Mouse (Mus musculus) embryonic facial prominence, embryonic 14.5 days (tissue): ENCODE measurements around the gene Zfp503. TPM values are rescaled to one million over a fixed set of nuclear protein-coding genes. Genes with fewer than 3 reads are reported as not detected.
A peak's percentile ranks its signal among the peaks of the same experiment; 100 is the strongest.

Experiments
- ATAC-seq: fragments of 200-750 bp; cut with Nextera tagmentation; 2 replicates; pipeline ENCODE4 v1.8.0; 2017; ENCODE audit warnings: low read depth, moderate number of reproducible peaks, moderate TSS enrichment
- DNase-seq: peaks from one replicate; pipeline ENCODE4 v3.0.0-alpha.2; 2015; ENCODE audit warnings: low spot score
- H3K27ac ChIP-seq: fragments of 300-500 bp; sonication (generic); replicated peaks from 2 replicates; pipeline ENCODE4 v1.5.1; 2014; ENCODE audit warnings: low read depth, mild to moderate bottlenecking, low read length, moderate library complexity
- H3K27me3 ChIP-seq: fragments of 300-500 bp; sonication (generic); replicated peaks from 2 replicates; pipeline ENCODE4 v1.6.1; 2014; ENCODE audit warnings: low read length; ENCODE audit not compliant: control insufficient read depth, insufficient read depth
- H3K36me3 ChIP-seq: fragments of 300-500 bp; sonication (generic); 2 replicates; pipeline ENCODE4 v1.6.1; 2014; ENCODE audit warnings: low read length, mixed read lengths; ENCODE audit not compliant: control insufficient read depth, insufficient read depth
- H3K4me1 ChIP-seq: fragments of 300-500 bp; sonication (generic); 2 replicates; pipeline ENCODE4 v1.6.1; 2014; ENCODE audit warnings: antibody characterized with exemption, low read length; ENCODE audit not compliant: control insufficient read depth, insufficient read depth
- H3K4me2 ChIP-seq: fragments of 300-500 bp; sonication (generic); 2 replicates; pipeline ENCODE4 v1.6.1; 2014; ENCODE audit warnings: low read depth, mild to moderate bottlenecking, low read length, moderate library complexity, mixed read lengths
- H3K4me3 ChIP-seq: fragments of 300-500 bp; sonication (generic); 2 replicates; pipeline ENCODE4 v1.5.1; 2014; ENCODE audit warnings: low read depth, mild to moderate bottlenecking, low read length
- H3K9ac ChIP-seq: fragments of 300-500 bp; sonication (generic); 2 replicates; pipeline ENCODE4 v1.6.1; 2014; ENCODE audit warnings: low read depth, mild to moderate bottlenecking, low read length, moderate library complexity, mixed read lengths
- H3K9me3 ChIP-seq: fragments of 300-500 bp; sonication (generic); 2 replicates; pipeline ENCODE4 v1.6.1; 2016; ENCODE audit warnings: low read length; ENCODE audit not compliant: control insufficient read depth
- WGBS: fragments of 180-500 bp; shearing (Covaris S2); extraction: QIAGEN DNeasy Blood & Tissue Kit; methylation state at CpG from one replicate; pipeline ENCODE4 v1.1.7; 2014; 5-methylcytosine and 5-hydroxymethylcytosine counted together
- polyA plus RNA-seq: library from polyadenylated mRNA; unstranded; fragments of >200 nt; fragmentation: Nextera tagmentation; extraction: Ambion mirVana; gene quantifications from 2 replicates; pipeline ENCODE4 v1.2.1, GENCODE M21; 2014

Zfp503 gene
- polyA plus RNA-seq, 1 experiment from 2014 or later = 10.6 TPM

DNA sequence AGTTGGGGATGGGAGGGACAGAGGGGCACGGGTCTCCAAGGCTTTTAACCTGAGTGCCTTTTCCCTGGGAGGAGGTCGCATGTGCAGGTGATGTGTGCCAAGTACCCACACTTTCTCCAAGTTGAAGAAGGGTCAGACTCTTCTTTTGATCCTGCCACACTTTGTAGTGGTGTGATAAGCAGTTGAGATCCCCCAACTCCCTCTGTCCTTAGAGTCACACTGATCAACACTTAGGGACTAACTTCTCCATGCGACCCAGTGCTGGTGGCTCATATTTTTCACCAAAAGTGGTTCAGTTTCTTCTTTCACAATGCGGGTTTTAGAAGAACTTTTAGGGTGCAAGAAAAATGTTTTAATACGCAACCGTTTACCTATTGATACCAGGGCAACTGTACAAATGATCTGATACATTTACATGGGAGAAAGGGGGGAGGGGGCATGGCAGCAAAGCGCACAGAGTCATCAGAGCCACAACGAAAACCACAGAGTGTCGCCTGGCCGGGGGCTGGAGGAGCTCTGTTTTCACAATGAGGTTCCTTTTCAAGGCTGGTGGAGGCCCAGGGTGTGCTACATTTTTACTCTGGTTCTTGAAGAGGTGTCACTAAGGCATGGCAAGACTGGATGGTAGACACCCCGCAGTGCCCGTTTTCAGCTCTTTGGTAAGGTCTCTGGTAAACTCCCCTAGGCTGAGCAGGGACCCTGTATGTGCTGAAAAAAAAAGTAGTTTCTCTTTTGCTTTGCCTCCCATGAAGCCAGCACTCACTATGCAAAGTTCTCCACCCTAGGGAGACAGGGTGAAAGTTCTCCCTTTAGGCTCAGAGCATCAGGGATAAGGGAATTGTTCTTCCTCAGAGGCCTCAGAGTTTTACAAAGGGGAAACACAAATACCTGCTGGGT, 30.8 kb upstream of the Zfp503 start:
- H3K27me3 ChIP-seq = peaks cover 12% of the 10 kb centered on the region; the same call in 1 of the 2 replicates
- H3K9me3 ChIP-seq = no peaks in the 10 kb centered on the region
- DNase-seq = no peak
- peaks cover 7% of the 10 kb centered on the region for H3K4me1 ChIP-seq
- peak overlapping the region; percentile 57 for H3K9ac ChIP-seq
- H3K4me3 ChIP-seq = peak overlapping the region; percentile 39
- no peaks in the 10 kb centered on the region for H3K36me3 ChIP-seq
- no peak overlapping the region for H3K27ac ChIP-seq
- peak overlapping the region; percentile 83 for H3K4me2 ChIP-seq
- no peak for ATAC-seq
- 37% methylated on average over 12 of the region's 12 CpGs for WGBS

GRCm38 (mm10) chr14:22019252-22019948, 30.0 kb upstream of the Zfp503 start, which contains the start of gene Lrmda:
Gene Lrmda (plus strand): TSS chr14:22019712.
- peak within 1 kb of the TSS; percentile 57 for H3K9ac ChIP-seq
- WGBS = 3% methylated on average over 17 of the region's 33 CpGs
- H3K27ac ChIP-seq = no peak within 1 kb of the TSS
- peaks cover 12% of the 10 kb centered on the region; the same call in 1 of the 2 replicates for H3K27me3 ChIP-seq
- no peaks in the 10 kb centered on the region for H3K36me3 ChIP-seq
- DNase-seq = peak; percentile 64
- peak within 1 kb of the TSS; percentile 83 for H3K4me2 ChIP-seq
- peak; percentile 77 for ATAC-seq
- peak within 1 kb of the TSS; percentile 39 for H3K4me3 ChIP-seq
- H3K4me1 ChIP-seq = peaks cover 7% of the 10 kb centered on the region
- no peaks in the 10 kb centered on the region for H3K9me3 ChIP-seq

DNA sequence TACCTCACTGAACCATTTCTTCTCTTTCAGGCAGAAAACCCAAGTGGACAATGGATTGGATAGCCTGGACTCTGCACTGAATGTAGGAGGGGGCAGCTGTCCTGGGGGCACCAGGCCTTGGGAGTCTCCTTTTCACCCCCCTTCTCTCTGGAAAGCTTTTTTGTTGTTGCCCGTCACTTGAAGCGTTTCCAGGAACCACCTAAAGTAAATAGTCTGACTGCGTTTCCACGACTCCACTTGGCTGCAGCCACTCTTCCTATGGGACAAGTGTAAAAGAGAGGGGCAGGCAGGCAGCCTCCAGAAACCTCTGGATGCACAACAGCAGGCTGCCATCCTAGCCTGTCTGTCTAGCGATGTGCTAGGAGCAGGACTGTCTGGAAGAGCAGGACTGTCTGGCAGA, 27.6 kb upstream of the Zfp503 start:
- Histone ChIP-seq H3K27me3 (peaks cover 12% of the 10 kb centered on the region; the same call in 1 of the 2 replicates), H3K4me3 (no peak overlapping the region), H3K36me3 (no peaks in the 10 kb centered on the region), H3K27ac (no peak overlapping the region), H3K4me1 (peaks cover 7% of the 10 kb centered on the region), H3K9ac (no peak overlapping the region), H3K9me3 (no peaks in the 10 kb centered on the region), H3K4me2 (no peak overlapping the region)
- DNase-seq (no peak), ATAC-seq (no peak)
- WGBS = 45% methylated on average over 5 of the region's 5 CpGs

DNA sequence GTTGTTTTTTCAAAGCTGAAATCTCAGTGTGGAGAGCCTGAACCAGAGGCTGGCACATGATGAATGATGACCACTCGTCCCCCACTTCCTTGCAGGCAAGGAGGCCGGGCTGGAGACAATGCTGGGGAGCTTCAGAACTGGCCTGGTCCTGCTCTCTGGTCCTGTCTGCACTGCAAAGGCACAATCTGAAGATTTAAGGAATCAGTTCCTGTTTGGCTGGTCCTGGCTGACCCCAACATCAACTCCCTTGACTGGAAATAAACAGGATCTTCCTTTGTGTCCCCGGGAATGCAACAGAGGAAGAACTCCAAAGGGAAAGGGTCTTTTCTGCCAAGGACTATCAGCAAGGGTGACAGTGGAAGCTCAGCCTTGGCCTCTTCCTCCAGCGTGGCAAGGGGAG, 25.4 kb upstream of the Zfp503 start:
- peaks cover 6% of the 10 kb centered on the region; the same call in 1 of the 2 replicates for H3K27me3 ChIP-seq
- no peak for DNase-seq

DNA sequence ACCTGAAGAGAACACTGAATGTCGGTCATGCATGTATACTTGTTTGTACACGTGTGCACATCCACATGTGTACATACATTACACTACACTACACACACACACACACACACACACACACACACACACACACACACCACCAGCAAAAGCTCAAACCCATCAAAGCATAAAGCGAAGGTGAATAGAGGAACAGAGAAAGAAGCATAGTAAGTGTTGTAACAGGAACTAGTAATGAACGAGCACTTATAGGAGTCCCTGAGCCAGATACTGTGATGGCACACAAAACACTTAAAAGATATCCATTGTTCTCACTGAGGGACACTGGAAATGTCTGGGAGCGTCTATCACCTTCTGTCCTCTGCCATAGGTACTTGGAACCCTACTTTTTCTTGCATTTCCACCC, 24.9 kb upstream of the Zfp503 start:
- no peak overlapping the region for H3K27ac ChIP-seq
- WGBS = 83% methylated on average over 5 of the region's 5 CpGs

More for the DNA sequence above, 25.4 kb upstream of the Zfp503 start:
- Histone ChIP-seq H3K9ac (no peak overlapping the region), H3K4me3 (no peak overlapping the region), H3K36me3 (no peaks in the 10 kb centered on the region), H3K27ac (no peak overlapping the region), H3K4me1 (peaks cover 7% of the 10 kb centered on the region), H3K4me2 (no peak overlapping the region), H3K9me3 (no peaks in the 10 kb centered on the region)
- WGBS = 66% methylated on average over 4 of the region's 4 CpGs
- no peak for ATAC-seq

DNA sequence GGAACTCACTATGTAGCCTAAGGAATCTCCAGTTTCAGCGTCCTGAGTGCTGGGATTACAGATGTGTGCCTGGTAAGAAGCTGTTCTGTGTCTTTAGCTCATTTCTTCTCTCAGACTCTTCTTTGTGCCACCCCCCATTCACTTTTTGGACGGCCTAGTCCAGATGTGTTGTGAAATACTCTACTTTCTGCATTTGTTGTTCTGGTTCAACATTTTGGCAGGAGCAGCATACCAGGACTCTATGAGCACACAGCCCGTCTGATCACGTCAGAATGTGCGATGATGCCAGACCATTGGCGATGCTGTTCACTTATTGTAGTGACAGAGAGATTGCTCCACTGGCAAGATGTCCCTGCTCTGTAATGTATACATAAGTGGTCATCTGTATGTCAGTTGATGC, 17.6 kb upstream of the Zfp503 start:
- Histone ChIP-seq H3K4me3 (no peak overlapping the region), H3K9me3 (no peaks in the 10 kb centered on the region), H3K27me3 (no peaks in the 10 kb centered on the region), H3K27ac (no peak overlapping the region), H3K9ac (no peak overlapping the region), H3K36me3 (no peaks in the 10 kb centered on the region), H3K4me2 (no peak overlapping the region), H3K4me1 (no peaks in the 10 kb centered on the region)
- no peak for DNase-seq
- no peak for ATAC-seq
- 74% methylated on average over 6 of the region's 6 CpGs for WGBS

More for the DNA sequence above, 24.9 kb upstream of the Zfp503 start:
- H3K9ac ChIP-seq = no peak overlapping the region
- no peak overlapping the region for H3K4me3 ChIP-seq
- DNase-seq (no peak), ATAC-seq (no peak)
- H3K36me3 ChIP-seq = no peaks in the 10 kb centered on the region
- no peak overlapping the region for H3K4me2 ChIP-seq
- no peaks in the 10 kb centered on the region for H3K9me3 ChIP-seq
- peaks cover 2% of the 10 kb centered on the region for H3K4me1 ChIP-seq
- H3K27me3 ChIP-seq = peaks cover 4% of the 10 kb centered on the region; the same call in 1 of the 2 replicates

DNA sequence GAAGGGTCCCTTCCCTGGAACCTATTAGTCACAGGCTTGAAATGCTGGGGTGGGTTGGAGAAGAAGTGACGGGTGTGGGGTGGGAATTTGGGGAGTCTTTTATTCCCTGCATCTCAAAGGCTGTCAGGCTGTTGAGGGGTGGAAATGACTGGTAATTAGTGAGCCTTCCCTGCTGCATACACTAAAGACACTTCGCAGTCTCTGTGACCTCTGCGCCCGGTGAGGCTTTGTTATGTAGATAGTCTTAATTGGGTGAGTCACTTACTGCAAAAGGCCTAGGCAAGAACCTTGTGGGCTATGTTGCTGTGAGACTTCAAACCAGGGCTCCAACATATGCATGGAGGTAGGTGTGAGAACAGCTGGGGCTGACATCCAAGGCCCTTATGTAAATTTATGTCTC, 15.5 kb upstream of the Zfp503 start:
- H3K27me3 ChIP-seq = no peaks in the 10 kb centered on the region
- DNase-seq (no peak), ATAC-seq (no peak)
- H3K36me3 ChIP-seq = no peaks in the 10 kb centered on the region
- no peaks in the 10 kb centered on the region for H3K9me3 ChIP-seq
- H3K4me1 ChIP-seq = no peaks in the 10 kb centered on the region
- H3K4me2 ChIP-seq = no peak overlapping the region
- WGBS = 23% methylated on average over 4 of the region's 4 CpGs
- H3K4me3 ChIP-seq = no peak overlapping the region
- H3K9ac ChIP-seq = no peak overlapping the region
- H3K27ac ChIP-seq = no peak overlapping the region

DNA sequence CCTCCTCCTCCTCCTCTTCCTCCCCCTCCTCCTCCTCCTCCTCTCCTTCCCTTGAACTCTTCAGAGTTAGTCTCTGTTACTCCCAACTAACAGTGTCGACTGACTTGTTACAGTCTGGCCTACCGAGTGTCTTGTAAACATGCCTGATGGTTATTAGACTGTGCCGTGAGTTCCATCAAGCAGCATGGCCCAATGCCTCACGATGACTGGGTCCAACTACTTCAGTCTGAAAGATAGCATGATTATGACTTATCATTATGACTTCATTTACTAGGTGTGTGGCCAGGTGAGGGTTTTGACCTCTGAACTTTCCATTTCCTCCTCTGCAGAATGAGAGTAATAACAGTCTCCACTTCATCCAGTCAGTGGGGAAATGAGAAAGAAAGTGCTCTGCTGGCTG, 14.2 kb upstream of the Zfp503 start:
- no peaks in the 10 kb centered on the region for H3K9me3 ChIP-seq
- ATAC-seq (no peak), DNase-seq (no peak)
- H3K9ac ChIP-seq = no peak overlapping the region
- H3K36me3 ChIP-seq = no peaks in the 10 kb centered on the region
- no peaks in the 10 kb centered on the region for H3K27me3 ChIP-seq
- no peak overlapping the region for H3K4me3 ChIP-seq
- H3K27ac ChIP-seq = no peak overlapping the region
- WGBS = 85% methylated on average over 4 of the region's 4 CpGs
- no peaks in the 10 kb centered on the region for H3K4me1 ChIP-seq
- H3K4me2 ChIP-seq = no peak overlapping the region
